Mouse (Mus musculus): ENCODE data around the gene Zfp143.

- TF ChIP-seq CTCF (IDR thresholded peaks at IDR 0.05) (no peak), POLR2A (IDR thresholded peaks at IDR 0.05; ENCODE audit: insufficient read depth, low read depth, low read length) (no peak)
Observed at GRCm38 (mm10) chr7:110106633-110107032, 45.6 kb downstream of the Zfp143 start.

Data from heart, adult 2 months (tissue).